Mouse (Mus musculus) lung, postnatal 0 days (tissue): Measurements from ENCODE around the gene Hist1h1c.

Experiments used
- CTCF ChIP-seq: IDR thresholded peaks from 2 replicates; pipeline ENCODE4 v1.5.1; 2016; ENCODE audit warnings: antibody characterized with exemption, mild to moderate bottlenecking
- EP300 ChIP-seq: IDR thresholded peaks from 2 replicates; pipeline ENCODE4 v1.6.1; 2016; ENCODE audit warnings: antibody characterized with exemption, mild to moderate bottlenecking, control low read depth

DNA sequence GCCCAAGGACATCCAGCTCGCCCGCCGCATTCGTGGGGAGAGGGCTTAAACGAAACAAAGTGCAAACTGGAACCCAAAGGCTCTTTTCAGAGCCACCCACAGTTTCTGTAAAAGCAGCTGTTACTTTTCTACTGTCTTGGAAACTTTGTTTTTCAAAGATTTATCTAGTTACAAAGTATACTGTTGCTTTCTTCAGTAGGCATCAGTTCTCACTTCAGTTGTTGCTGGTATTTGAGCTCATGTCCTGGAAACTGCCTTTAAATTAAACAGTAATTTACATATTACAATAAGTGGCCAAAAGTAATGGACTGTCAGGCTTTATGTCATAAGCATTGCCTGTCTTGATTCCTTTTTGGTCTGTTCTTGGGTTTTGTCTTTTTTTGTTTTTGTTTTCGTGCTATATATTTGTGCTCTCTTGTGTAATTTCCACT is 14.1 kb downstream of the Hist1h1c start:
- TF ChIP-seq EP300 (no peak), CTCF (no peak)
